Comparison of ENCODE assay signal across 13 mouse cellular contexts in the genomic region with DNA sequence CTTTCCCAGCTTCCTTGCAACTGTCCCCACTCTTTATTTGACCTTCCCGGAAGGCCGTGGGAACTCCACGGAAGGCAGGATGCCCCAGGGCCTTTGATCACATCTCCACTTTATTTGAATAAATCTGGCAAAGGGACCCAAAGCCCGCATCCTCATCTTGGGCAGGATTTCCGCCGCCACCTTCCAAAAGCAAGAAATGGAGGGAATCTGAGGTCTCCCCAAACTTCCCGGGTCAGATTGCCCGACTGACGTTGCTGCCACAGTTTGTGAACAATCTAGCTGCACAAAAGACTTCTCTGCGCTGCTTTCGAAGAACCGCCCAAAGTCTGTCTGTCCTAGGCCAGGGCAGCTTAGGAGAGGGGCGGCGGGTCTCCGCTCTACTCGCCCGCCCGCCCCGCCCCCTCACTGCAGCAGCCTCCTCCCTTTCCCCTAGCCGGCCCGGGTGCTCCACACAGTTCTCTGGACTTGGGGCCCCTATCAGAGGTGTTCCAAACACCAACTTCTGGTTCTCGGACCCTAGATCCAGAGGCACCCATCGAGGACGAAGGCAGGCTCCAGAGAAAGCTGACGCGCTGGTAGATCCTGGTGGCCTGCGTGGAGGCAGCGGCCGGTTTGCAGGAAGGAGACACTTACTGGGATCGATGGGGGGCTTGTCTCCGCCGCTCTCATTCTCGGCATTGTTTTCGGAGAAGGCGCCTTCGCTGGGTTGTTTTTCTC. TPM values are rescaled to one million over a fixed set of nuclear protein-coding genes. Genes with fewer than 3 reads are reported as not detected.
A peak's percentile ranks its signal among the peaks of the same experiment; 100 is the strongest.
DNase-seq lines count a peak whose midpoint lies in the region; ATAC-seq and TF ChIP-seq lines count a peak whose summit lies in the region.
"Had no signal": no experiment of that assay in that cellular context is flagged by ENCODE, and none has a peak within 500 bp of the region (broad histone marks: within the 10 kb centered on the region; RNA-seq: fewer than 3 reads in every experiment).

No protein-coding gene starts in this region.

- H3K4me3 ChIP-seq in spleen, adult 2 months (ENCODE audit: extremely low read depth, insufficient read depth, insufficient read length): peak overlapping the region; percentile 2; the same call in 1 of the 2 replicates
- peak overlapping the region; percentile 38 for H3K4me3 ChIP-seq in intestine, embryonic 16.5 days (ENCODE audit: low read length)
- peak overlapping the region; percentile 86 for H3K4me3 ChIP-seq in limb, embryonic 13.5 days
- H3K4me3 ChIP-seq in stomach, embryonic 16.5 days (replicated peaks; ENCODE audit: low read length): peak overlapping the region; percentile 25
- H3K4me3 ChIP-seq: midbrain, embryonic 15.5 days had no signal

- peak overlapping the region; percentile 55 for H3K9ac ChIP-seq in intestine, embryonic 16.5 days (ENCODE audit: low read depth, low read length)
- H3K9ac ChIP-seq in limb, embryonic 13.5 days: peak overlapping the region; percentile 99
- no peak overlapping the region for H3K9ac ChIP-seq in stomach, embryonic 16.5 days (ENCODE audit: low read length)
- H3K9ac ChIP-seq: midbrain, embryonic 15.5 days had no signal

- no peak for DNase-seq in spleen, adult 2 months (ENCODE audit: low read depth in 1 of 2, low spot score in 2 of 2)
- DNase-seq in spleen, postnatal 36 days (ENCODE audit: low spot score in 2 of 2): no peak
- DNase-seq in cerebellum, postnatal 36 days: no peak
- DNase-seq in layer of hippocampus, postnatal 14 days (ENCODE audit: low spot score in 2 of 2): no peak
- DNase-seq: gastrocnemius, postnatal 14 days; right cerebral cortex, postnatal 4 days had no signal

- H3K27ac ChIP-seq in spleen, adult 2 months (ENCODE audit: insufficient read depth, low read length): no peak overlapping the region
- no peak overlapping the region for H3K27ac ChIP-seq in intestine, embryonic 16.5 days (ENCODE audit: low read length)
- H3K27ac ChIP-seq in limb, embryonic 13.5 days: peak overlapping the region; percentile 99
- H3K27ac ChIP-seq in stomach, embryonic 16.5 days (ENCODE audit: low read length): no peak overlapping the region
- H3K27ac ChIP-seq: hindbrain, postnatal 0 days; midbrain, embryonic 15.5 days had no signal

- H3K36me3 ChIP-seq in spleen, adult 2 months (ENCODE audit: control insufficient read depth, insufficient read depth, low read length): no peaks in the 10 kb centered on the region
- no peaks in the 10 kb centered on the region for H3K36me3 ChIP-seq in intestine, embryonic 16.5 days (ENCODE audit: control insufficient read depth, insufficient read depth, low read length)
- H3K36me3 ChIP-seq in limb, embryonic 13.5 days: peaks cover 24% of the 10 kb centered on the region
- H3K36me3 ChIP-seq in stomach, embryonic 16.5 days (ENCODE audit: control insufficient read depth, insufficient read depth, low read length): no peaks in the 10 kb centered on the region
- H3K36me3 ChIP-seq: midbrain, embryonic 15.5 days had no signal

- no peak for TF ChIP-seq CTCF in spleen, adult 2 months (IDR thresholded peaks at IDR 0.05; ENCODE audit: extremely low read depth, insufficient read depth, insufficient read length, insufficient replicate concordance)

- no peak for ATAC-seq in intestine, embryonic 16.5 days
- no peak for ATAC-seq in limb, embryonic 13.5 days (ENCODE audit: low FRiP score, low read depth)
- ATAC-seq in stomach, embryonic 16.5 days (ENCODE audit: insufficient read depth, low FRiP score): no peak
- ATAC-seq: hindbrain, postnatal 0 days; midbrain, embryonic 15.5 days had no signal

- peak overlapping the region; percentile 40 for H3K4me2 ChIP-seq in intestine, embryonic 16.5 days (ENCODE audit: low read depth, low read length)
- H3K4me2 ChIP-seq in limb, embryonic 13.5 days (replicated peaks): peak overlapping the region; percentile 93
- peak overlapping the region; percentile 39; the same call in 1 of the 2 replicates for H3K4me2 ChIP-seq in stomach, embryonic 16.5 days (ENCODE audit: low read depth, low read length)
- H3K4me2 ChIP-seq: midbrain, embryonic 15.5 days had no signal

- H3K27me3 ChIP-seq in spleen, adult 2 months (ENCODE audit: control insufficient read depth, insufficient read depth, low read length): peaks cover 53% of the 10 kb centered on the region
- H3K27me3 ChIP-seq in intestine, embryonic 16.5 days (replicated peaks; ENCODE audit: control insufficient read depth, insufficient read depth, low read length): peaks cover 84% of the 10 kb centered on the region
- H3K27me3 ChIP-seq in limb, embryonic 13.5 days: 0 out of 2 replicates have a peak, but pooled peaks cover under 1% of the 10 kb centered on the region
- peaks cover 90% of the 10 kb centered on the region for H3K27me3 ChIP-seq in stomach, embryonic 16.5 days (ENCODE audit: control insufficient read depth, insufficient read depth, low read length)

- TF ChIP-seq POLR2A in spleen, adult 2 months (IDR thresholded peaks at IDR 0.05; ENCODE audit: low read depth, low read length): no peak

- under 1% methylated on average over 36 of the region's 36 CpGs for WGBS in spleen, adult 2 months
- 5% methylated on average over 33 of the region's 36 CpGs for WGBS in intestine, embryonic 16.5 days
- under 1% methylated on average over 36 of the region's 36 CpGs for whole genome bisulfite sequencing in limb, embryonic 13.5 days
- 3% methylated on average over 36 of the region's 36 CpGs for WGBS in stomach, embryonic 16.5 days

- H3K4me1 ChIP-seq in spleen, adult 2 months (ENCODE audit: control insufficient read depth, insufficient read depth, insufficient read length): peaks cover 14% of the 10 kb centered on the region; the same call in 1 of the 2 replicates
- H3K4me1 ChIP-seq in intestine, embryonic 16.5 days (ENCODE audit: control insufficient read depth, insufficient read depth, low read length): peaks cover 6% of the 10 kb centered on the region; the same call in 1 of the 2 replicates
- peaks cover 33% of the 10 kb centered on the region for H3K4me1 ChIP-seq in limb, embryonic 13.5 days
- H3K4me1 ChIP-seq in stomach, embryonic 16.5 days (ENCODE audit: control insufficient read depth, insufficient read depth, low read length): peaks cover 4% of the 10 kb centered on the region; the same call in 1 of the 2 replicates

- no peaks in the 10 kb centered on the region for H3K9me3 ChIP-seq in intestine, embryonic 16.5 days (ENCODE audit: control insufficient read depth, low read length)
- no peaks in the 10 kb centered on the region for H3K9me3 ChIP-seq in limb, embryonic 13.5 days
- H3K9me3 ChIP-seq in stomach, embryonic 16.5 days (replicated peaks; ENCODE audit: control insufficient read depth, low read length): no peaks in the 10 kb centered on the region
- H3K9me3 ChIP-seq: midbrain, embryonic 15.5 days had no signal

RNA-seq across cellular contexts. Expression of a gene that starts 3.4 kb away (rescaled TPM):
- polyA plus RNA-seq in spleen, adult 2 months (2012; rRNA removed): 0.56 and 0.79 TPM in 2 replicates
- 6.0 and 8.2 TPM in 2 replicates for polyA plus RNA-seq in intestine, embryonic 16.5 days (2015; fragmentation: Nextera tagmentation; extraction: Ambion mirVana)
- polyA plus RNA-seq in limb, embryonic 13.5 days (2015; fragmentation: Nextera tagmentation; extraction: Ambion mirVana): 11.8 and 13.1 TPM in 2 replicates
- 10.8 and 12.3 TPM in 2 replicates for polyA plus RNA-seq in stomach, embryonic 16.5 days (2015; fragmentation: Nextera tagmentation; extraction: Ambion mirVana)
- total RNA-seq in layer of hippocampus, postnatal 14 days (2021): under 1 TPM; 0.16 to 0.45 TPM
- total RNA-seq: left cerebral cortex, postnatal 14 days had no signal
- polyA plus RNA-seq: midbrain, embryonic 15.5 days had no signal

RNA-seq across cellular contexts. Expression of a gene that starts 5.8 kb away (rescaled TPM):
- polyA plus RNA-seq in spleen, adult 2 months (2012; rRNA removed): 0.18 and 0.31 TPM in 2 replicates
- 3.0 and 3.2 TPM in 2 replicates for polyA plus RNA-seq in intestine, embryonic 16.5 days (2015; fragmentation: Nextera tagmentation; extraction: Ambion mirVana)
- polyA plus RNA-seq in limb, embryonic 13.5 days (2015; fragmentation: Nextera tagmentation; extraction: Ambion mirVana): 58.3 and 63.5 TPM in 2 replicates
- 0.50 and 1.2 TPM in 2 replicates for polyA plus RNA-seq in stomach, embryonic 16.5 days (2015; fragmentation: Nextera tagmentation; extraction: Ambion mirVana)
- not detected for total RNA-seq in layer of hippocampus, postnatal 14 days (2021)
- total RNA-seq: left cerebral cortex, postnatal 14 days had no signal
- polyA plus RNA-seq: hindbrain, postnatal 0 days; midbrain, embryonic 15.5 days had no signal

RNA-seq across cellular contexts. Expression of a gene that starts 11.9 kb away (rescaled TPM):
- polyA plus RNA-seq in spleen, adult 2 months (2012; rRNA removed): not detected in 2 replicates
- not detected in 2 replicates for polyA plus RNA-seq in intestine, embryonic 16.5 days (2015; fragmentation: Nextera tagmentation; extraction: Ambion mirVana)
- 0.29 TPM in 1 of 2 replicates, not detected in the other for polyA plus RNA-seq in limb, embryonic 13.5 days (2015; fragmentation: Nextera tagmentation; extraction: Ambion mirVana)
- not detected in 2 replicates for polyA plus RNA-seq in stomach, embryonic 16.5 days (2015; fragmentation: Nextera tagmentation; extraction: Ambion mirVana)
- total RNA-seq in layer of hippocampus, postnatal 14 days (2021): not detected
- total RNA-seq: left cerebral cortex, postnatal 14 days had no signal
- polyA plus RNA-seq: embryonic facial prominence, embryonic 14.5 days; hindbrain, postnatal 0 days; midbrain, embryonic 15.5 days had no signal

RNA-seq across cellular contexts. Expression of a gene that starts 11.9 kb away (rescaled TPM):
- polyA plus RNA-seq in spleen, adult 2 months (2012; rRNA removed): 1.4 and 1.5 TPM in 2 replicates
- polyA plus RNA-seq in intestine, embryonic 16.5 days (2015; fragmentation: Nextera tagmentation; extraction: Ambion mirVana): 5.2 and 5.9 TPM in 2 replicates
- 5.9 and 6.3 TPM in 2 replicates for polyA plus RNA-seq in limb, embryonic 13.5 days (2015; fragmentation: Nextera tagmentation; extraction: Ambion mirVana)
- 6.0 and 7.4 TPM in 2 replicates for polyA plus RNA-seq in stomach, embryonic 16.5 days (2015; fragmentation: Nextera tagmentation; extraction: Ambion mirVana)
- total RNA-seq in layer of hippocampus, postnatal 14 days (2021): not detected
- total RNA-seq: left cerebral cortex, postnatal 14 days had no signal
- polyA plus RNA-seq: midbrain, embryonic 15.5 days had no signal

RNA-seq across cellular contexts. Expression of a gene that starts 15.6 kb away (rescaled TPM):
- not detected in 2 replicates for polyA plus RNA-seq in spleen, adult 2 months (2012; rRNA removed)
- polyA plus RNA-seq in intestine, embryonic 16.5 days (2015; fragmentation: Nextera tagmentation; extraction: Ambion mirVana): 8.6 and 10.0 TPM in 2 replicates
- polyA plus RNA-seq in limb, embryonic 13.5 days (2015; fragmentation: Nextera tagmentation; extraction: Ambion mirVana): 191 and 207 TPM in 2 replicates
- 0.18 and 2.8 TPM in 2 replicates for polyA plus RNA-seq in stomach, embryonic 16.5 days (2015; fragmentation: Nextera tagmentation; extraction: Ambion mirVana)
- not detected for total RNA-seq in layer of hippocampus, postnatal 14 days (2021)
- total RNA-seq: hindbrain, postnatal 0 days; left cerebral cortex, postnatal 14 days had no signal
- polyA plus RNA-seq: embryonic facial prominence, embryonic 14.5 days; hindbrain, postnatal 0 days had no signal

Comparison
In these comparisons a context has a peak if more than half of its experiments do, and no peak if none do; other contexts are left out.
1. H3K4me3 ChIP-seq: peak in every context shown above with its lines; median percentile 86 in limb, embryonic 13.5 days; 38 in intestine, embryonic 16.5 days; 25 in stomach, embryonic 16.5 days; 2 in spleen, adult 2 months.
2. H3K4me2 ChIP-seq: peak in every context shown above with its lines; median percentile 93 in limb, embryonic 13.5 days; 40 in intestine, embryonic 16.5 days; 39 in stomach, embryonic 16.5 days.
3. RNA of a gene that starts 5.8 kb away (polyA plus RNA-seq): 58.3 to 63.5 TPM in limb, embryonic 13.5 days; 3.0 to 3.2 TPM in intestine, embryonic 16.5 days, 0.50 to 1.2 TPM in stomach, embryonic 16.5 days and 0.18 to 0.31 TPM in spleen, adult 2 months; every median in the first group is over 10 times any median in the second.